ENCODE assay signal across 8 mouse cellular contexts in the genomic region with DNA sequence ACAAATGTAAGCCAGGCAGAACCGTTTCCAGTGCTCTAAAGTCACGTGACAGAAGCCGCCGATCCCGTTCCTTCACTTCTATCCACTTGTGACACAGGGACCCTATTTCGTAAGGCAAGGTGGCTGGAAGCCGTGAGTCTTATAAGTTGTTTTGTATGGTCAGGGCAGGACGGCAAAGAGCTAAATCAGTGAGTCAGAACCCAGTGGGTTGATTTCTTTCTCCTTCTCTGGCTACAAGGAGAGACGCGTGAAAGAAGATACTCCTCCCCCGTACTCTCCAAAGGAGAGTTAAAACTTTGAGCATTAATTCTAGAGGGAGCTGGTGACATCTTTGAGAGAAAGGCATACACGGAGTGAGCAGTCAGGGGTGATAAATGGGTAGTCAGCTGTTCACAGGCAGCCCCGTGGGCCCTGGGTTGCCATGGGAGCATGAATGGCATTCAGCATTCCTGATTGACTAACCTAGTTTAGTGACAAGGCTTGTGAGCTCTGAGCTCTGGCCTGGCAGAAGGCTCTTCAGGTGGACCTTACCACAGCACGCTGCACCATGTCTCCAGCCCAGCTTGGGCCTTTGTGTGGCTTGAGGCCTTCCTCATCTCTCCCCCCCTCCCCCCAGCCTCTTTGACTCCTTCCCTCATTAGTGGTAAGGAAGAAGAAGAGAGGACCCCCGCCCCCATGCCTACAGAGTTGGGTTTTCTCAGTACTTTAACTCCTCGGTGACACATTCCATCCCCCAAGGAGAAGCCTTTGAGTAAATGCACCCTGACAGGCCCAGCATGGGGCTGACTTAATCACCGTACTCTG.
DNase-seq lines count a peak whose midpoint lies in the region; ATAC-seq and TF ChIP-seq lines count a peak whose summit lies in the region.

No protein-coding gene starts in this region.

- peak overlapping the region; percentile 96 for H3K27ac ChIP-seq in kidney, embryonic 16.5 days (ENCODE audit: low read length)
- H3K27ac ChIP-seq in lung, embryonic 14.5 days (ENCODE audit: low read depth): peak overlapping the region; percentile 66; the same call in 1 of the 2 replicates
- peak overlapping the region; percentile 45; the same call in 1 of the 2 replicates for H3K27ac ChIP-seq in olfactory bulb, adult 2 months (ENCODE audit: insufficient read depth, low read depth, low read length)

- H3K4me1 ChIP-seq in kidney, embryonic 16.5 days (ENCODE audit: insufficient read depth, low read length): peaks cover 88% of the 10 kb centered on the region
- H3K4me1 ChIP-seq in lung, embryonic 14.5 days (ENCODE audit: insufficient read depth): peaks cover 26% of the 10 kb centered on the region
- H3K4me1 ChIP-seq in olfactory bulb, adult 2 months (ENCODE audit: control insufficient read depth, insufficient read depth, low read length): peaks cover 15% of the 10 kb centered on the region

- no peaks in the 10 kb centered on the region for H3K27me3 ChIP-seq in kidney, embryonic 16.5 days (ENCODE audit: insufficient read depth, low read length)
- H3K27me3 ChIP-seq in lung, embryonic 14.5 days (ENCODE audit: insufficient read depth, low read length): no peaks in the 10 kb centered on the region

- DNase-seq in heart, adult 18-20 months: peak; percentile 40 to 59
- no peak for DNase-seq in heart, adult 9 months (ENCODE audit: low spot score in 2 of 2)
- DNase-seq in brain, embryonic 14.5 days (ENCODE audit: low read depth): peak; percentile 91
- DNase-seq in gastrocnemius, postnatal 25 days: peak; percentile 52
- peak; percentile 78 for DNase-seq in lung, embryonic 14.5 days
- no peak for DNase-seq in spleen, adult 18-20 months

- H3K9ac ChIP-seq in kidney, embryonic 16.5 days (replicated peaks; ENCODE audit: low read length): peak overlapping the region; percentile 63
- H3K9ac ChIP-seq in lung, embryonic 14.5 days: 0 out of 2 replicates have a peak overlapping the region, but pooled peaks have one; percentile 7

- WGBS in kidney, embryonic 16.5 days: 8% methylated on average over 17 of the region's 17 CpGs
- WGBS in lung, embryonic 14.5 days: 5% methylated on average over 17 of the region's 17 CpGs
- WGBS in olfactory bulb, adult 2 months: 19% methylated on average over 17 of the region's 17 CpGs

- H3K9me3 ChIP-seq in kidney, embryonic 16.5 days (ENCODE audit: low read length): no peaks in the 10 kb centered on the region
- H3K9me3 ChIP-seq in lung, embryonic 14.5 days (ENCODE audit: low read depth, low read length): no peaks in the 10 kb centered on the region

- TF ChIP-seq CTCF in brain, embryonic 14.5 days (IDR thresholded peaks at IDR 0.05; ENCODE audit: borderline replicate concordance, extremely low read depth, insufficient read depth, insufficient read length): no peak
- TF ChIP-seq CTCF in lung, embryonic 14.5 days (IDR thresholded peaks at IDR 0.05; ENCODE audit: low read depth): no peak
- TF ChIP-seq CTCF in olfactory bulb, adult 2 months (IDR thresholded peaks at IDR 0.05; ENCODE audit: insufficient read depth, low read depth, low read length): no peak

- TF ChIP-seq POLR2A in brain, embryonic 14.5 days (IDR thresholded peaks at IDR 0.05; ENCODE audit: borderline replicate concordance, extremely low read depth, insufficient read depth, insufficient read length, poor library complexity, severe bottlenecking): no peak
- no peak for TF ChIP-seq POLR2A in olfactory bulb, adult 2 months (IDR thresholded peaks at IDR 0.05; ENCODE audit: insufficient read depth, low read depth, low read length)

- H3K36me3 ChIP-seq in kidney, embryonic 16.5 days (ENCODE audit: insufficient read depth, low read length): no peaks in the 10 kb centered on the region
- no peaks in the 10 kb centered on the region for H3K36me3 ChIP-seq in lung, embryonic 14.5 days (ENCODE audit: insufficient read depth)

- peak overlapping the region; percentile 32 for H3K4me3 ChIP-seq in kidney, embryonic 16.5 days (ENCODE audit: low read length)
- peak overlapping the region; percentile 2; the same call in 1 of the 2 replicates for H3K4me3 ChIP-seq in lung, embryonic 14.5 days (ENCODE audit: low read depth, low read length)
- H3K4me3 ChIP-seq in olfactory bulb, adult 2 months (ENCODE audit: insufficient read depth, low read depth, low read length): peak overlapping the region; percentile 25; the same call in 1 of the 2 replicates

- H3K4me2 ChIP-seq in kidney, embryonic 16.5 days (replicated peaks; ENCODE audit: low read depth, low read length): peak overlapping the region; percentile 53
- H3K4me2 ChIP-seq in lung, embryonic 14.5 days: peak overlapping the region; percentile 48

- peak; percentile 84 for ATAC-seq in kidney, embryonic 16.5 days (ENCODE audit: low FRiP score, low TSS enrichment)
- ATAC-seq in lung, embryonic 14.5 days (ENCODE audit: insufficient read depth): peak; percentile 54

Comparison
In these comparisons a context has a peak if more than half of its experiments do, and no peak if none do; other contexts are left out.
1. DNase-seq: peak in heart, adult 18-20 months (2 of 2), brain, embryonic 14.5 days (single experiment), gastrocnemius, postnatal 25 days (single experiment) and lung, embryonic 14.5 days (single experiment); none in heart, adult 9 months (0 of 2) and spleen, adult 18-20 months (0 of 2).
2. H3K27ac ChIP-seq: peak in every context shown above with its lines; median percentile 96 in kidney, embryonic 16.5 days; 66 in lung, embryonic 14.5 days; 45 in olfactory bulb, adult 2 months.
3. Peak in every context shown above with its lines, with median percentiles within 50 percentile points of each other: H3K4me3 ChIP-seq.